Mouse (Mus musculus) midbrain, postnatal 0 days (tissue): ENCODE data around the gene Umad1. TPM values are rescaled to one million over a fixed set of nuclear protein-coding genes. Genes with fewer than 3 reads are reported as not detected.

Experiments
- ATAC-seq: fragments of 200-750 bp; cut with Nextera tagmentation; 2 replicates; pipeline ENCODE4 v1.8.0; 2017; ENCODE audit warnings: moderate number of reproducible peaks, mild to moderate bottlenecking, moderate TSS enrichment, moderate library complexity; ENCODE audit not compliant: low FRiP score
- DNase-seq: peaks from one replicate; pipeline ENCODE4 v3.0.0-alpha.2; 2015; ENCODE audit warnings: low spot score
- H3K27ac ChIP-seq: fragments of 300-500 bp; sonication (generic); 2 replicates; pipeline ENCODE4 v1.5.1; 2014; ENCODE audit warnings: low read depth, mild to moderate bottlenecking, low read length, mixed read lengths
- H3K27me3 ChIP-seq: fragments of 300-500 bp; sonication (generic); 2 replicates; pipeline ENCODE4 v1.6.1; 2014; ENCODE audit warnings: low read length, control low read depth, mixed read lengths; ENCODE audit not compliant: insufficient read depth
- H3K36me3 ChIP-seq: fragments of 300-500 bp; sonication (generic); 2 replicates; pipeline ENCODE4 v1.6.1; 2014; ENCODE audit warnings: low read length, control low read depth, mixed read lengths; ENCODE audit not compliant: insufficient read depth
- H3K4me1 ChIP-seq: fragments of 300-500 bp; sonication (generic); 2 replicates; pipeline ENCODE4 v1.6.1; 2014; ENCODE audit warnings: mild to moderate bottlenecking, control low read depth, antibody characterized with exemption, low read length, mixed read lengths; ENCODE audit not compliant: insufficient read depth
- H3K4me2 ChIP-seq: fragments of 300-500 bp; sonication (generic); 2 replicates; pipeline ENCODE4 v1.6.1; 2014; ENCODE audit warnings: low read depth, mild to moderate bottlenecking, low read length, mixed read lengths; ENCODE audit not compliant: poor library complexity, severe bottlenecking
- H3K4me3 ChIP-seq: fragments of 300-500 bp; sonication (generic); 2 replicates; pipeline ENCODE4 v1.5.1; 2014; ENCODE audit warnings: low read depth, mild to moderate bottlenecking, low read length, moderate library complexity
- H3K9ac ChIP-seq: fragments of 300-500 bp; sonication (generic); replicated peaks from 2 replicates; pipeline ENCODE4 v1.6.1; 2014; ENCODE audit warnings: mild to moderate bottlenecking, low read length, moderate library complexity, mixed read lengths; ENCODE audit not compliant: poor library complexity, severe bottlenecking
- H3K9me3 ChIP-seq: fragments of 300-500 bp; sonication (generic); 2 replicates; pipeline ENCODE4 v1.6.1; 2016; ENCODE audit warnings: low read length, control low read depth
- CTCF ChIP-seq: IDR thresholded peaks from 2 replicates; pipeline ENCODE4 v1.5.1; 2016; ENCODE audit warnings: antibody characterized with exemption, mild to moderate bottlenecking
- WGBS: fragments of 180-500 bp; shearing (Covaris S2); extraction: QIAGEN DNeasy Blood & Tissue Kit; methylation state at CpG from one replicate; pipeline ENCODE4 v1.1.7; 2014; 5-methylcytosine and 5-hydroxymethylcytosine counted together
- polyA plus RNA-seq: library from polyadenylated mRNA; unstranded; fragments of >200 nt; fragmentation: Nextera tagmentation; extraction: Ambion mirVana; gene quantifications from 2 replicates; pipeline ENCODE4 v1.2.1, GENCODE M21; 2015
- total RNA-seq: library from RNA; depleted of rRNA; stranded (reverse); fragments of >200 nt; gene quantifications from 2 replicates; pipeline ENCODE4 v1.2.3, GENCODE M21; 2014

Umad1 gene
- total and polyA plus RNA-seq, 2 experiments from 2014 or later: 25.4 to 70.2 TPM

GRCm38 (mm10) chr6:8358232-8358631, 99.1 kb downstream of the Umad1 start:
- Histone ChIP-seq H3K4me2 (no peak overlapping the region), H3K27ac (no peak overlapping the region), H3K36me3 (no peaks in the 10 kb centered on the region), H3K9ac (no peak overlapping the region), H3K4me3 (no peak overlapping the region), H3K27me3 (no peaks in the 10 kb centered on the region), H3K4me1 (peaks cover 8% of the 10 kb centered on the region; the same call in 1 of the 2 replicates), H3K9me3 (no peaks in the 10 kb centered on the region)
- no peak for ATAC-seq
- TF ChIP-seq CTCF: no peak
- 46% methylated on average over 2 of the region's 2 CpGs for WGBS
- DNase-seq: no peak

GRCm38 (mm10) chr6:8358782-8359181, 99.7 kb downstream of the Umad1 start:
- no peak for DNase-seq
- no peak for ATAC-seq
- Histone ChIP-seq H3K36me3 (no peaks in the 10 kb centered on the region), H3K4me2 (no peak overlapping the region), H3K4me3 (no peak overlapping the region), H3K9ac (no peak overlapping the region), H3K4me1 (peaks cover 3% of the 10 kb centered on the region; the same call in 1 of the 2 replicates), H3K9me3 (no peaks in the 10 kb centered on the region), H3K27me3 (no peaks in the 10 kb centered on the region), H3K27ac (no peak overlapping the region)
- no peak for TF ChIP-seq CTCF
- WGBS: 19% methylated on average over 2 of the region's 2 CpGs

GRCm38 (mm10) chr6:8360805-8361204, 101.7 kb downstream of the Umad1 start:
- no peaks in the 10 kb centered on the region for H3K27me3 ChIP-seq
- no peak for DNase-seq
- no peak overlapping the region for H3K27ac ChIP-seq
- no peaks in the 10 kb centered on the region for H3K36me3 ChIP-seq
- no peaks in the 10 kb centered on the region for H3K9me3 ChIP-seq
- H3K9ac ChIP-seq: no peak overlapping the region
- H3K4me3 ChIP-seq: no peak overlapping the region
- WGBS: 83% methylated on average over 7 of the region's 7 CpGs
- TF ChIP-seq CTCF: no peak
- H3K4me1 ChIP-seq: no peaks in the 10 kb centered on the region
- H3K4me2 ChIP-seq: no peak overlapping the region
- no peak for ATAC-seq

- H3K9me3 ChIP-seq: no peaks in the 10 kb centered on the region
- no peaks in the 10 kb centered on the region for H3K36me3 ChIP-seq
- H3K4me2 ChIP-seq: no peak overlapping the region
- ATAC-seq (no peak), DNase-seq (no peak)
- TF ChIP-seq CTCF: no peak
- 42% methylated on average over 12 of the region's 12 CpGs for WGBS
- H3K27me3 ChIP-seq: no peaks in the 10 kb centered on the region
- H3K9ac ChIP-seq: no peak overlapping the region
- H3K4me3 ChIP-seq: no peak overlapping the region
- H3K27ac ChIP-seq: no peak overlapping the region
- H3K4me1 ChIP-seq: no peaks in the 10 kb centered on the region
These were observed 105.1 kb downstream of the Umad1 start for GRCm38 (mm10) chr6:8364033-8364756.

GRCm38 (mm10) chr6:8364757-8365150, 105.7 kb downstream of the Umad1 start:
- TF ChIP-seq CTCF: no peak
- Histone ChIP-seq H3K4me2 (no peak overlapping the region), H3K4me1 (no peaks in the 10 kb centered on the region), H3K36me3 (no peaks in the 10 kb centered on the region), H3K27ac (no peak overlapping the region), H3K9me3 (no peaks in the 10 kb centered on the region), H3K27me3 (no peaks in the 10 kb centered on the region), H3K4me3 (no peak overlapping the region), H3K9ac (no peak overlapping the region)
- DNase-seq: no peak
- 87% methylated on average over 11 of the region's 11 CpGs for WGBS
- no peak for ATAC-seq

- ATAC-seq: no peak; the same call in 1 of the 2 replicates
- DNase-seq: no peak
- Histone ChIP-seq H3K4me1 (no peaks in the 10 kb centered on the region), H3K9ac (no peak overlapping the region), H3K4me2 (no peak overlapping the region), H3K27ac (no peak overlapping the region), H3K36me3 (no peaks in the 10 kb centered on the region), H3K27me3 (no peaks in the 10 kb centered on the region), H3K4me3 (no peak overlapping the region), H3K9me3 (no peaks in the 10 kb centered on the region)
- WGBS: 100% methylated on average over 4 of the region's 4 CpGs
- no peak for TF ChIP-seq CTCF
These were observed 108.6 kb downstream of the Umad1 start for GRCm38 (mm10) chr6:8367675-8368074.
